Mouse (Mus musculus): Measurements from ENCODE around the gene Strn3. TPM values are rescaled to one million over a fixed set of nuclear protein-coding genes. Genes with fewer than 3 reads are reported as not detected.
"Not testable (repeated sequence)": the region's sequence is repeated elsewhere in the genome, so short reads cannot be mapped to it uniquely, and the experiment has no call there.

The Strn3 gene
- polyA plus RNA-seq, 1 experiment, result 67.4 TPM

DNA sequence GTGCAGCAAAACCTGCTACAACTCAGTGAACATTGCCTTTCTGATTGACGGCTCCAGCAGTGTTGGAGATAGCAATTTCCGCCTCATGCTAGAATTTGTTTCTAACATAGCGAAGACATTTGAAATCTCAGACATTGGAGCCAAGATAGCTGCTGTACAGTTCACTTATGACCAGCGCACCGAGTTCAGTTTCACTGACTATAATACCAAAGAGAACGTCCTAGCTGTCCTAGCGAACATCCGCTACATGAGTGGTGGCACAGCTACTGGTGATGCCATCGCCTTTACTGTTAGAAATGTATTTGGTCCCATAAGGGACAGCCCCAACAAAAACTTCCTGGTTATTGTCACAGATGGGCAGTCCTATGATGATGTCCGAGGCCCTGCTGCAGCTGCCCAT is 88.4 kb downstream of the Strn3 start:
- Histone ChIP-seq H3K4me1 (ENCODE audit: control insufficient read depth, insufficient read depth, insufficient read length, low read length) (no peaks in the 10 kb centered on the region), H3K27ac (replicated peaks; ENCODE audit: low read depth, low read length) (no peak overlapping the region), H3K4me3 (ENCODE audit: insufficient read depth, low read depth, low read length) (no peak overlapping the region)

DNA sequence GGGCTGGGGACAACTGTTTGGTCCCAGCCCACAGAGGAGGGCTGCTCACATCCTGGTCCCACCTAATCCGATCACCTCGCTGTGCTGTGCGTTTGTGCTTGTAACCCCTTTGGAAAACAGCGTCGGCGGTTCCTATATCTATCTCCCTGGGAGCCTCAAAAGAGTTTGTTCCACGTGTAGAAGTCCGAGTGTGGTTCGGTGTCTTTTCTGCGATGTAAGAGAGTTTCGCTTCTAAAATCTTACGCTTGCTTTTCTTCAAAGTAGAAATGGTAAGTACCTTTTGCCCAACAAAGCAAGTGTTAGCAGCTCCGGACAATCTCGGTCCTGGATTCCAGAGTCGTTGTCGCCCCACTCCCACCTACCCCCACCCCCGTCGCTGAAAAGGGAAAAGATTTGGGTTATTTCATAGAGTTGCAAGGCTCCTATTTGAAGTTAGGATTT is 97.6 kb downstream of the Strn3 start:
- peak overlapping the region; percentile 54 for H3K4me3 ChIP-seq (ENCODE audit: insufficient read depth, low read depth, low read length)
- no peak overlapping the region for H3K27ac ChIP-seq (replicated peaks; ENCODE audit: low read depth, low read length)
- peaks cover 9% of the 10 kb centered on the region for H3K4me1 ChIP-seq (ENCODE audit: control insufficient read depth, insufficient read depth, insufficient read length, low read length)

DNA sequence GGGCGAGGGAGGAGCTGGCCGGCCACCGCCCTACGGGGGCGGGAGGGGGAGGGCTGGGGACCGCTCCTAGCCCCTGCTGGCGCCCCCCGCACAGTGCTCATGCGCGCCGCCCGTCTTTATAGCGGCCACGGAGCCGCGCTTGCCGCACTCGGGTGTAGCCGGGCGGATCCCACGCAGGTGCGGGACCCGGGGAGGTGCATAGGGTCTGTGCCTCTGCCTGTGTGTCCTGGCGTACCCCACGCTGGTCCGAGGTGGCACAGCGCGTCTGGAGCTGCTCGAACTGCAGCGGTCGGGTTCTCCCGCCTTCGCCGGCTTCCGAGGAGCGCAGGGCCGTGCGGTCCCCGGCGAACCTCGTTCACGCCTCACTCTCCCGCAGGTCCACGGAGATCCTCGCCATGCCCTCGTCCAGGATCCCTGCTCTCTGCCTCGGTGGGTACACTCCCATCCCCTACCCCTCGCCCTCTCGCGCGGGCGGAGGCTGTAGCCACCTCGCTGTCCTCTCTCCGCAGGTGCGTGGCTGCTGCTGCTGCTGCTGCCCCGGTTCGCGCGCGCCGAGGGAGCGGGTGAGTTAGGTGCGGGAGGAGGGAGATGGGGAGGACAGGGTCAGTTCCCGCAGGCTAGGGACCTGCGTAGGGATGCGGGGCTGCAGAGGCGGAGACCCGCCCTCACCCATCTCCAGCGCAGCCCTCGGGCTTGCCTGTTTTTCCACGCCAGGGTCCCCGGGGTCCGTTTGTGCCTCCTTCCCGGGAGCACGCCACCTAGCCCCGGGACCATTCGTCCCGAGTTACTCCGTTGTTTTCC is 98.3 kb downstream of the Strn3 start, which contains the start of gene Coch:
TSS of gene Coch (plus strand) at position 113 of the 801 bp plus-strand sequence.
- Histone ChIP-seq H3K4me1 (ENCODE audit: control insufficient read depth, insufficient read depth, insufficient read length, low read length) (peaks cover 9% of the 10 kb centered on the region), H3K4me3 (ENCODE audit: insufficient read depth, low read depth, low read length) (peak within 1 kb of the TSS; percentile 54), H3K27ac (replicated peaks; ENCODE audit: low read depth, low read length) (no peak within 1 kb of the TSS)

DNA sequence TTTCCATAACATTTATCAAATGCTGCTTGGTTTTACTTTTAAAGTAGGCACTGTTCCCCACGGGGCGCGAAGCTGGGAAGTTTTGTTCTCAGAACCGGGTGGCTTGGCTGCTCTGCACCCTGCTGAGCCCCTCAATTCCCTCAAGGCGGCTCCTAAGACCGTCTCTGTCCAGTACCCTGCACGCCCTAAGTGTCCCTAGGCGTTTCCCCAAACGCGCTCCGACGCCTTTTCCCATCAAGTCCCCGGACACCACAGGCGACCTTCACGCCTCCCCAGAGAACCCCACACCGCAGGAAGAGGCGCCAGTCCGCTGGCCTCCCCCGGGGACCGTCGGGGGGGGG is 98.8 kb downstream of the Strn3 start:
- Histone ChIP-seq H3K4me3 (ENCODE audit: insufficient read depth, low read depth, low read length) (peak overlapping the region; percentile 44), H3K4me1 (ENCODE audit: control insufficient read depth, insufficient read depth, insufficient read length, low read length) (peaks cover 9% of the 10 kb centered on the region), H3K27ac (replicated peaks; ENCODE audit: low read depth, low read length) (no peak overlapping the region)

DNA sequence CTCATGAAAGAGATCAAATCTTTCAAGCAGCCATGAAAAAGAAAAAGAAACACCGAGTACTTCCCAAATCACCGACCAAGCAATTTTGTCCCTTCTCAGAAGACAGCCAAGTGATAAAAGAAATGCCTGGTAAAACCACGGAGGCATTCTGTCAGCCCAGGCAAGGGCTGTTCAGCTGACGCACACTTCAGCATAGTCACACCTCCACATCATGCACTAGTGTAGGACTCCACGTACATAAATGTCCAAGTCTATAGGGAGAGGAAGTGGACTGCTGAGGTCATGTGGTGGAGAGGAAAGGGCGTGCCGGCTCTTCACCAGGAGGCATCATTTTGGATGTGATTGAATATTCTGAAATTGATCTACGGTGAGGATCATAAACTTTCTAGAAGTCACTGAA is 99.8 kb downstream of the Strn3 start:
- Histone ChIP-seq H3K4me1 (ENCODE audit: control insufficient read depth, insufficient read depth, insufficient read length, low read length) (peaks cover 9% of the 10 kb centered on the region), H3K4me3 (ENCODE audit: insufficient read depth, low read depth, low read length) (no peak overlapping the region), H3K27ac (replicated peaks; ENCODE audit: low read depth, low read length) (no peak overlapping the region)

DNA sequence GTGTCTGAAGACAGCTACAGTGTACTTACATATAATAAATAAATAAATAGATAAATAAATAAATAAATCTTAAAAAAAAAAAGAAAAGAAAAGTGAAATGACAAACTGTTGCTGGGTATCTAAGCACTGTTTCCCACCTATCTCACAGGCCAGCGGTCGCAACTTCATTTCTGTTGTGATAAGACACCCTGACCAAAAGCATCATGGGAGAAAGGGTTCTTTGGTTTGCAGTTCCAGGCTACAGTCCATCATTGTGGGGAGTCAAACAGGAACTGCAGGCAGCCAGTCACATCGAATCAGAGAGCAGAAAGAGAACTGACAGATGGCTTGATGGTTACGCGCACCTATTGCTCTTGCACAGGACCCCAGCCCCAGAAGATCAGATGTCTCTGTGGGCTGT is 102.4 kb downstream of the Strn3 start:
- no peak overlapping the region for H3K27ac ChIP-seq (replicated peaks; ENCODE audit: low read depth, low read length)
- no peak overlapping the region for H3K4me3 ChIP-seq (ENCODE audit: insufficient read depth, low read depth, low read length)
- peaks cover 9% of the 10 kb centered on the region for H3K4me1 ChIP-seq (ENCODE audit: control insufficient read depth, insufficient read depth, insufficient read length, low read length)

DNA sequence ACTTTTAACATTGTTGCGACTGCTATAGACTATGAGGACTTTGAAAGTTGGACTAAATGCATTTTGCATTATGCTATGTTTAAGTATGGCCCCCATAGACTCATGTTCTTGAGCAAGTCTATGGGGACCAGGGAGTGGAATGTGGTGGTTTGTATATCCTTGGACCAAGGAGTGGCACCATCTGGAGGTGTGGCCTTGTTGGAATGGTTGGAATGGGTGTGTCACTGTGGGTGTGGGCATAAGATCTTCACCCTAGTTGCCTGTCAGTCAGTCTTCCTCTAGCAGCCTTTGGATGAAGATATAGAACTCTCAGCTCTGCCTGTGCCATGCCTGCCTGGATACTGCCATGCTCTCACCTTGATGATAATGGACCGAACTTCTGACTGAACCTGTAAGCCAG is 113.9 kb downstream of the Strn3 start:
- not testable (repeated sequence) for H3K4me3 ChIP-seq (ENCODE audit: insufficient read depth, low read depth, low read length); H3K4me1 ChIP-seq (ENCODE audit: control insufficient read depth, insufficient read depth, insufficient read length, low read length); H3K27ac ChIP-seq (replicated peaks; ENCODE audit: low read depth, low read length)

DNA sequence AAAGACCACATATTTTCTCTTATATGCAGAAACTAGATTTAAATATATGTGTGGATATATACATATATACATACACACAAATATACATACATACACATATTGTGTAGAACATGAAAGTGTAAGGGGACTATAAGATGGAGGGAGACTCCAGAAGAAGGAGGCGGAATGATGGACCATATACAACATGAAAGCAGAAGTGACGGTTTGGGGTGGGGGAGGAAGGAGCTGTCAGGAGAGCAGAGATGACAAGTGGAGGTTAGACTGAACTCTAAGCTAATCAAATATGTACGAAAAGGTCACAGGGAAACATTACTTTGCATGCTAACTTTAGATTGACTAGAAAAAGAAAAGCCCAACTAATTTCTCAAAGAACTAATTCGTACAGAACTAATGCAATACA is 119.0 kb downstream of the Strn3 start:
- H3K4me3 ChIP-seq (ENCODE audit: insufficient read depth, low read depth, low read length), result no peak overlapping the region
- no peak overlapping the region for H3K27ac ChIP-seq (replicated peaks; ENCODE audit: low read depth, low read length)
- no peaks in the 10 kb centered on the region for H3K4me1 ChIP-seq (ENCODE audit: control insufficient read depth, insufficient read depth, insufficient read length, low read length)

DNA sequence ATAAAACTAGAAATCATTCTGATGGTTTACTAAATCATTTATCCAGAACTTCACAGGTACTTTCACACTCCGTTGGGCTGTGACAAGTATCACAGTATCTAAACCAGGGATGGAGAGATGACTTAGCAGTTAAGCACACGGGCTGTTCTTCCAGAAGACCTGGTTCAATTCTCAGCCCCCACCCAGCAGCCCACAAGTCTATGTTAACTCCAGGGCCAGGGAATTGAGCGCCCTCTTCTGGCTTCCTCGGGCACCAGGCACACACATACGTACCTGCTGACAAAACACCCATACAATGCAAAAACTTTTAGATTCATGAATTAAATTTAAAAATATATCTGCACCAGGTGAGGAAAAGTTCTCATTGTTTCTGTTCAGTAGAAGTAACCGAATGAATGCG is 121.8 kb downstream of the Strn3 start:
- Histone ChIP-seq H3K27ac (replicated peaks; ENCODE audit: low read depth, low read length) (no peak overlapping the region), H3K4me1 (ENCODE audit: control insufficient read depth, insufficient read depth, insufficient read length, low read length) (no peaks in the 10 kb centered on the region), H3K4me3 (ENCODE audit: insufficient read depth, low read depth, low read length) (no peak overlapping the region)

DNA sequence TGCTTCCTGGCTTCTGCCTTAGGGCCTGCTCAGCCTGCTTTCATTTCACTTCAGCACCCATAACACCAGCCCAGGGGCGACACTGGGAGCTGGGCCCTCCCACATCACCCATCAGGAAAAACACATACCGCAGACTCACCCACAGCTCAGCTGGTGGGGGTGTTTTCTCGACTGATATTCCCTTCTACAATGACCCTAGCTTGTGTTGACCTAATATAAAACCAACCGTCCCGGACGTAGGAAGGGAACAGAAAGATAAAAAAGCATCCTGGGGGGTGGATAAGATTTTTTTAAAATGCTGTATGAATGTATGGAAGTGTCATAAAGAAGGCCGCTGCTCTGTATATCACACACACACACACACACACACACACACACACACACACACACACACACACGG is 122.2 kb downstream of the Strn3 start:
- H3K4me1 ChIP-seq (ENCODE audit: control insufficient read depth, insufficient read depth, insufficient read length, low read length), result no peaks in the 10 kb centered on the region
- H3K27ac ChIP-seq (replicated peaks; ENCODE audit: low read depth, low read length), result no peak overlapping the region
- H3K4me3 ChIP-seq (ENCODE audit: insufficient read depth, low read depth, low read length), result no peak overlapping the region

DNA sequence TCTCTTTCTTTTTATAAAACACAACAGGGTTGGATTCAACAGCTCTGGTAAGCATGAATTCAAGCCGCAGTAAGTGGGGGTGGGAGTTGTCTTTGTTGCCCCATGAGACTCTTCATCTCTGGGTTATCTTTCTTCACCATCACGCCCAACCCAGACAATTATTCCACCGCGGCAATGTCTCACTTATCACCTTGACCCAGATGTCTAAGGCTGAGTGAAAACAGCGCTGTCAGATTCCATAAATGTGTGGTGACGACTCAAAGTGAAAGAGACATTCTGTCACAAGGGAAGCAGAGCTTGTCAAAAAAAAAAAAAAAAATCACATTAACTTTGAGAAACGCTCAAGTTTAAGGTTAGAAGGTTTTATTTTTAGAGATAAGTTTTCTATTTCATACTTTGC is 124.5 kb downstream of the Strn3 start:
- Histone ChIP-seq H3K4me3 (ENCODE audit: insufficient read depth, low read depth, low read length) (no peak overlapping the region), H3K27ac (replicated peaks; ENCODE audit: low read depth, low read length) (no peak overlapping the region), H3K4me1 (ENCODE audit: control insufficient read depth, insufficient read depth, insufficient read length, low read length) (no peaks in the 10 kb centered on the region)

DNA sequence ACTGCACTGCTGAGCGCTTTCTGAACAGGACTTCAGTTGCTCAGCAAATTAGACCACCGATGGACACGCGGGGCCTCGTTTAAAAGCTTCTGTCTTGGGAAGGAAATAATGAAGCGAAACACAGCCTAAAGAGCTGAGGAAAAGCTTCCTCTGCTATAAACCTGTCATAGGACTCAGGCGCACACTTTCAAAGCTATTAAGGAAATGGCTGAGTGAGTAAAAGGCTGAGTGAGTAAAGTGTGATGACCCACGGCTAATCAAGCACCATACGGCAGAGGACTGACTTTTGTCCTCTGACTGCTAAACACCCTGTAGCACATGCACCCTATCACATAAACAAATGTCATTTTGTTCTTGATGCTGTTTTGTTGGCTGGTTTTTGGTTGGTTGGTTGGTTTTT is 130.3 kb downstream of the Strn3 start:
- no peak overlapping the region for H3K27ac ChIP-seq (replicated peaks; ENCODE audit: low read depth, low read length)
- no peaks in the 10 kb centered on the region for H3K4me1 ChIP-seq (ENCODE audit: control insufficient read depth, insufficient read depth, insufficient read length, low read length)
- H3K4me3 ChIP-seq (ENCODE audit: insufficient read depth, low read depth, low read length), result no peak overlapping the region

Other genes with a start within 250 kb of the Strn3 start
- gene Coch, start 98.6 kb downstream of the Strn3 start, polyA plus RNA-seq (2012; ENCODE audit: insufficient read depth, insufficient read length, missing spikeins), result not detected in 2 replicates
- 76.3 and 112 TPM in 2 replicates for gene Ap4s1, start 864 bp downstream of the Strn3 start, polyA plus RNA-seq (2012; ENCODE audit: insufficient read depth, insufficient read length, missing spikeins)
- gene Hectd1, start 137.6 kb upstream of the Strn3 start, polyA plus RNA-seq (2012; ENCODE audit: insufficient read depth, insufficient read length, missing spikeins), result 27.3 and 27.8 TPM in 2 replicates